ENCODE assay signal across 10 mouse cellular contexts in the genomic region with DNA sequence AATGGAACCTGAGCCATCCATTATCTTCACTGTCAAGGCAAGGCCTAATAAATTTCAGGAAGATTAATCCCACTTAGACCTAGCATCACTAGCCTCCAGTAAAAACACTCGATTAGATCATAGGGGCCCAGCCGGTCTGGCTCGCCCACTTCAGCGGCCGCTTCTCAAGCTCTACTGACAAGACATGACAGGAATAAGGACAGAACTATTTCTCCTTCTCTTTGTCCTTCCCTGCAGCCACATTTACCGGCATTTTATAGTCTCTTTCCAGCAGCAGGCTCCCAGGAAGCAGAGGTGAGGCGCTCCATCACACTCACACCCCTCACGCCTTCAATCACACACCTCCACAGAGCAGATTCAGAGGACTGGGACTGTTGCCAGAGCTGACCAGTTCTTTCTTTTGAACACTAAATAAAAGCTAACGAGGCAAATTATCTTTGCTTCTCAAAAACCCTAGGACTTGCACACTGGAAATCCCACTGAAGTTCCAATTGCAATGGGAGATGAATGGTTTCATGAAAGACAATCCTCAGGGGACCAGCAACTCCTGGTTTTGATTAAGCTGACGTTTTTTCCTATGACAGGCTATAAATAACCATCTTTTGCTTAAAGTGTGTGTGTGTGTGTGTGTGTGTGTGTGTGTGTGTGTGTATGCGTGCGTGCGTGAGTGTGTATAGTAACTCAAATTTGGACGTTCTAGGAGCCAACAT.
DNase-seq lines count a peak whose midpoint lies in the region; ATAC-seq lines count a peak whose summit lies in the region.
"Had no signal": no experiment of that assay in that cellular context is flagged by ENCODE, and none has a peak within 500 bp of the region (broad histone marks: within the 10 kb centered on the region; RNA-seq: fewer than 3 reads in every experiment).

No protein-coding gene starts in this region.

- ATAC-seq in kidney, embryonic 15.5 days (replicated peaks; ENCODE audit: low FRiP score), result 0 out of 2 replicates have a peak, but pooled peaks have one; percentile 19
- ATAC-seq in embryonic facial prominence, embryonic 13.5 days (ENCODE audit: insufficient number of reproducible peaks, insufficient read depth, low FRiP score, low TSS enrichment, low read depth), result no peak
- ATAC-seq in hindbrain, embryonic 12.5 days (ENCODE audit: low FRiP score), result peak; percentile 68
- no peak for ATAC-seq in megakaryocyte-erythroid progenitor cell, adult 5-6 weeks (replicated peaks; ENCODE audit: low FRiP score, low TSS enrichment, poor library complexity, severe bottlenecking)

- peak overlapping the region; percentile 72 for H3K27ac ChIP-seq in kidney, embryonic 15.5 days
- peak overlapping the region; percentile 64; the same call in 1 of the 2 replicates for H3K27ac ChIP-seq in embryonic facial prominence, embryonic 13.5 days
- peak overlapping the region; percentile 85 for H3K27ac ChIP-seq in hindbrain, embryonic 12.5 days

- H3K27me3 ChIP-seq in kidney, embryonic 15.5 days, result no peaks in the 10 kb centered on the region
- no peaks in the 10 kb centered on the region for H3K27me3 ChIP-seq in embryonic facial prominence, embryonic 13.5 days
- no peaks in the 10 kb centered on the region for H3K27me3 ChIP-seq in hindbrain, embryonic 12.5 days

- peaks cover 29% of the 10 kb centered on the region for H3K4me1 ChIP-seq in kidney, embryonic 15.5 days
- peaks cover 36% of the 10 kb centered on the region for H3K4me1 ChIP-seq in embryonic facial prominence, embryonic 13.5 days
- H3K4me1 ChIP-seq in hindbrain, embryonic 12.5 days, result peaks cover 31% of the 10 kb centered on the region

- WGBS in kidney, embryonic 15.5 days, result 34% methylated on average over 14 of the region's 14 CpGs
- WGBS in embryonic facial prominence, embryonic 13.5 days, result 27% methylated on average over 14 of the region's 14 CpGs
- 51% methylated on average over 14 of the region's 14 CpGs for WGBS in hindbrain, embryonic 12.5 days

- H3K4me2 ChIP-seq in kidney, embryonic 15.5 days, result peak overlapping the region; percentile 14; the same call in 1 of the 2 replicates
- peak overlapping the region; percentile 31; the same call in 1 of the 2 replicates for H3K4me2 ChIP-seq in embryonic facial prominence, embryonic 13.5 days
- 0 out of 2 replicates have a peak overlapping the region, but pooled peaks have one; percentile 4 for H3K4me2 ChIP-seq in hindbrain, embryonic 12.5 days (replicated peaks)

- H3K4me3 ChIP-seq in kidney, embryonic 15.5 days (replicated peaks), result no peak overlapping the region
- H3K4me3 ChIP-seq in embryonic facial prominence, embryonic 13.5 days, result no peak overlapping the region
- no peak overlapping the region for H3K4me3 ChIP-seq in hindbrain, embryonic 12.5 days

- no peaks in the 10 kb centered on the region for H3K9me3 ChIP-seq in kidney, embryonic 15.5 days (replicated peaks)
- no peaks in the 10 kb centered on the region for H3K9me3 ChIP-seq in embryonic facial prominence, embryonic 13.5 days
- H3K9me3 ChIP-seq in hindbrain, embryonic 12.5 days (replicated peaks), result no peaks in the 10 kb centered on the region; the same call in 1 of the 2 replicates

- H3K36me3 ChIP-seq in kidney, embryonic 15.5 days, result no peaks in the 10 kb centered on the region
- H3K36me3 ChIP-seq in embryonic facial prominence, embryonic 13.5 days, result peaks cover 9% of the 10 kb centered on the region; the same call in 1 of the 2 replicates
- H3K36me3 ChIP-seq in hindbrain, embryonic 12.5 days, result 0 out of 2 replicates have a peak, but pooled peaks cover 4% of the 10 kb centered on the region

- DNase-seq in kidney, adult 11 months, result no peak
- DNase-seq in neural tube, embryonic 10.5 days (ENCODE audit: extremely low spot score, low spot score), result peak; percentile 29
- no peak for DNase-seq in left cerebral cortex, postnatal 36 days (ENCODE audit: low spot score in 2 of 2)
- DNase-seq in adrenal gland, postnatal 36 days, result no peak
- DNase-seq: adrenal gland, adult 8-10 months; left cerebral cortex, postnatal 4 days had no signal

- intact Hi-C loops in left cerebral cortex, postnatal 36 days (cut with DNase I), result no loop called here

- H3K9ac ChIP-seq in kidney, embryonic 15.5 days, result no peak overlapping the region; the same call in 1 of the 2 replicates
- H3K9ac ChIP-seq in embryonic facial prominence, embryonic 13.5 days, result no peak overlapping the region
- H3K9ac ChIP-seq in hindbrain, embryonic 12.5 days, result peak overlapping the region; percentile 13; the same call in 1 of the 2 replicates

Comparison
In these comparisons a context has a peak if more than half of its experiments do, and no peak if none do; other contexts are left out.
1. ATAC-seq: peak in kidney, embryonic 15.5 days (single experiment) and hindbrain, embryonic 12.5 days (single experiment); none in embryonic facial prominence, embryonic 13.5 days (single experiment) and megakaryocyte-erythroid progenitor cell, adult 5-6 weeks (single experiment).
2. Peak in every context shown above with its lines, with median percentiles within 50 percentile points of each other: H3K27ac ChIP-seq and H3K4me2 ChIP-seq.